Mouse (Mus musculus) cortical plate, adult 2 months (tissue): ENCODE measurements around the gene Mtmr14.

Experiments
- CTCF ChIP-seq: fragments of 200-500 bp; IDR thresholded peaks from 2 replicates; pipeline ENCODE4 v1.5.1; 2011; ENCODE audit warnings: mild to moderate bottlenecking, control low read depth, low read length; ENCODE audit not compliant: insufficient read depth; ENCODE audit errors: extremely low read depth
- POLR2A ChIP-seq: fragments of 200-500 bp; IDR thresholded peaks from 2 replicates; pipeline ENCODE4 v1.6.1; 2011; ENCODE audit warnings: mild to moderate bottlenecking, low read length, control low read depth; ENCODE audit not compliant: insufficient read depth; ENCODE audit errors: extremely low read depth

DNA sequence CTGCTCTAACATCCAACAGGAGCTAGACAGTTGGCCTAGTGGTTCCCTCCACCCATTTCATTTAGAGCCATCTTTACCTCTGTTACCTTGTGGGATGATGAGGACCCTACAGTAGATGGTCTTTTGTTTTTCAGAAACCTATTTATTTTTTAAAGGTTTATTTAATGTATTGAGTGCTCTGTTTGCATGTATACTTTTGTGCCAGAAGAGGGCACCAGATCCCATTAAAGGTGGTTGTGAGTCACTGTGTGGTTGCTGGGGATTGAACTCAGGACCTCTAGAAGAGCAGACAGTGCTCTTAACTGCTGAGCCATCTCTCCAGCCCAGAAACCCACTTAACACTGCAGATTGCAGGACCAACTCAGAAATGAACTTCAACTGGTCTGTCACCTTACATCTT lies 14.3 kb downstream of the Mtmr14 start:
- no peak for TF ChIP-seq CTCF
- no peak for TF ChIP-seq POLR2A
